16 mouse cellular contexts compared by ENCODE assay signal in the genomic region with DNA sequence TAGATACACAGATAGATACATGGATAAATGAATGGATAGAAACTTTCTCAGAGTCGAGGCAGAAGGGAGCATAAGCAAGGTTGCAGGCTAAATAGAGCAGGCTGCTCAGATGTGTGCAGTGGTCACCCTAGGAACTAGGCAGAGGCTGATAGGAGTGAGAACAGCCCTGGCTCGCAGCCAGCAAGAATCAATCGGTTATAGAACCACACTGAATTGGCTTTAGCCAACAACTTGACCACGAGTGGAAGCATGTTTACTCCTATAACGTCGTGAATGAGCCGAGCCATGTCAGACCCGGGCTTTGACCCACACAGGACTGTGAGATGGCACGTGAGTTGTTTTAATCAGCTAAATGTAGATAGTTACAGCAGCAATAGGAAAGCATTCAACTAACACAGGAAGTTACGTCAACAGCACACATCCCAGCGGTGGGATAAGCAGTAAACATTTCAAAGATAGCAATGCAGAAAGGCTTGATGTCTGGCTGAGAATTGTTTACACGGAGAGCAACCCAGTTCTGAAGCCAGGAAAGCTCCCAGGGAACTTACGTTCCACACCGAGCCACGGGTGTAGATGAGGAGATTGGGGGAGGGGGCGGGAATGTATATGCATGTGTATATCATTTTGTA. TPM values are rescaled to one million over a fixed set of nuclear protein-coding genes. Genes with fewer than 3 reads are reported as not detected.
A peak's percentile ranks its signal among the peaks of the same experiment; 100 is the strongest.
DNase-seq lines count a peak whose midpoint lies in the region; ATAC-seq and TF ChIP-seq lines count a peak whose summit lies in the region.
"Had no signal": no experiment of that assay in that cellular context is flagged by ENCODE, and none has a peak within 500 bp of the region (broad histone marks: within the 10 kb centered on the region; RNA-seq: fewer than 3 reads in every experiment).

No protein-coding gene starts in this region.

- H3K4me2 ChIP-seq in liver, embryonic 13.5 days = no peak overlapping the region
- no peak overlapping the region for H3K4me2 ChIP-seq in midbrain, postnatal 0 days (ENCODE audit: low read depth, low read length, poor library complexity, severe bottlenecking)
- H3K4me2 ChIP-seq: forebrain, embryonic 13.5 days; limb, embryonic 13.5 days had no signal

- peaks cover 7% of the 10 kb centered on the region in 2 experiments for H3K4me1 ChIP-seq in MEL (ENCODE audit: control insufficient read depth in 1 of 2, insufficient read depth in 2 of 2, low read length in 2 of 2)
- peaks cover 33% of the 10 kb centered on the region for H3K4me1 ChIP-seq in liver, embryonic 13.5 days (replicated peaks)
- no peaks in the 10 kb centered on the region for H3K4me1 ChIP-seq in midbrain, postnatal 0 days (ENCODE audit: insufficient read depth, low read length)

- TF ChIP-seq EP300 in MEL (IDR thresholded peaks at IDR 0.05; ENCODE audit: low read depth in 1 of 2, low read length in 2 of 2) = no peak

- no peak for TF ChIP-seq CTCF in MEL (IDR thresholded peaks at IDR 0.05 in 2 of 3, conservative IDR thresholded peaks at IDR 0.05 in 1 of 3; ENCODE audit: control insufficient read depth in 1 of 3, insufficient read depth in 1 of 3, low read depth in 2 of 3, low read length in 3 of 3, poor library complexity in 1 of 3, severe bottlenecking in 1 of 3)
- no peak for TF ChIP-seq CTCF in midbrain, postnatal 0 days (IDR thresholded peaks at IDR 0.05)

- no peak overlapping the region for H3K4me3 ChIP-seq in MEL (ENCODE audit: control insufficient read depth in 1 of 2, insufficient read depth in 1 of 2, low read depth in 2 of 2, low read length in 2 of 2)
- no peak overlapping the region for H3K4me3 ChIP-seq in liver, embryonic 13.5 days (replicated peaks)
- no peak overlapping the region for H3K4me3 ChIP-seq in midbrain, postnatal 0 days (ENCODE audit: low read depth, low read length)
- H3K4me3 ChIP-seq: forebrain, embryonic 13.5 days; limb, embryonic 13.5 days had no signal

- peak; percentile 21; the same call in 1 of the 2 replicates for ATAC-seq in liver, embryonic 13.5 days (ENCODE audit: low read depth)
- ATAC-seq in activated CD4-positive, CD25-positive, alpha-beta regulatory T cell, adult 4 months = no peak
- ATAC-seq in midbrain, postnatal 0 days (ENCODE audit: low FRiP score) = no peak
- ATAC-seq: forebrain, embryonic 13.5 days; hindbrain, postnatal 0 days had no signal

- TF ChIP-seq RAD21 in MEL (IDR thresholded peaks at IDR 0.05; ENCODE audit: low read depth, low read length) = no peak

- H3K9ac ChIP-seq in MEL (ENCODE audit: control insufficient read depth, low read depth, low read length, poor library complexity, severe bottlenecking) = no peak overlapping the region
- H3K9ac ChIP-seq in liver, embryonic 13.5 days = no peak overlapping the region
- H3K9ac ChIP-seq in midbrain, postnatal 0 days (replicated peaks; ENCODE audit: low read length, poor library complexity, severe bottlenecking) = no peak overlapping the region
- H3K9ac ChIP-seq: forebrain, embryonic 13.5 days; limb, embryonic 13.5 days had no signal

- TF ChIP-seq POLR2A in MEL (IDR thresholded peaks at IDR 0.05; ENCODE audit: control insufficient read depth in 1 of 2, insufficient read depth in 1 of 2, low read depth in 1 of 2, low read length in 2 of 2, poor library complexity in 1 of 2) = no peak

- peaks cover 7% of the 10 kb centered on the region; the same call in 1 of the 2 replicates for H3K79me2 ChIP-seq in MEL (ENCODE audit: control insufficient read depth, insufficient read depth, low read length, poor library complexity)

- 58% methylated on average over 16 of the region's 16 CpGs for WGBS in liver, embryonic 13.5 days (ENCODE audit: insufficient replicate concordance)
- WGBS in midbrain, postnatal 0 days = 85% methylated on average over 16 of the region's 16 CpGs

- H3K27me3 ChIP-seq in MEL (ENCODE audit: control insufficient read depth in 1 of 2, insufficient read depth in 2 of 2, low read length in 2 of 2) = no peaks in the 10 kb centered on the region
- no peaks in the 10 kb centered on the region for H3K27me3 ChIP-seq in liver, embryonic 13.5 days
- H3K27me3 ChIP-seq in midbrain, postnatal 0 days (ENCODE audit: insufficient read depth, low read length) = no peaks in the 10 kb centered on the region
- H3K27me3 ChIP-seq: CH12.LX; forebrain, embryonic 13.5 days; limb, embryonic 13.5 days had no signal

- peaks cover 14 to 56% of the 10 kb centered on the region in 2 experiments for H3K36me3 ChIP-seq in MEL (ENCODE audit: control insufficient read depth in 1 of 2, insufficient read depth in 2 of 2, low read length in 2 of 2)
- peaks cover 2% of the 10 kb centered on the region; the same call in 1 of the 2 replicates for H3K36me3 ChIP-seq in liver, embryonic 13.5 days
- H3K36me3 ChIP-seq in midbrain, postnatal 0 days (ENCODE audit: insufficient read depth, low read length) = no peaks in the 10 kb centered on the region

- no peaks in the 10 kb centered on the region for H3K9me3 ChIP-seq in MEL (replicated peaks; ENCODE audit: insufficient read depth, low read length)
- no peaks in the 10 kb centered on the region for H3K9me3 ChIP-seq in liver, embryonic 13.5 days (replicated peaks)
- no peaks in the 10 kb centered on the region for H3K9me3 ChIP-seq in midbrain, postnatal 0 days (ENCODE audit: low read length)
- H3K9me3 ChIP-seq: forebrain, embryonic 13.5 days; limb, embryonic 13.5 days had no signal

- DNase-seq in heart, adult 11 months = peak; percentile 91
- DNase-seq in heart, postnatal 4 days = no peak
- peak; percentile 29 for DNase-seq in kidney, postnatal 10 days
- DNase-seq in kidney, adult 8-10 months = no peak
- no peak for DNase-seq in MEL (ENCODE audit: low read depth, low spot score)
- DNase-seq in liver, embryonic 13.5 days = no peak
- DNase-seq in midbrain, postnatal 0 days (ENCODE audit: low spot score) = no peak
- DNase-seq: cerebellum, adult 9-11 months; embryo, embryonic 11 days; midbrain, embryonic 14.5 days; thymus, postnatal 25 days had no signal

- no peak overlapping the region for H3K27ac ChIP-seq in MEL (ENCODE audit: control insufficient read depth, low read depth, low read length)
- no peak overlapping the region for H3K27ac ChIP-seq in liver, embryonic 13.5 days
- H3K27ac ChIP-seq in midbrain, postnatal 0 days (ENCODE audit: low read depth, low read length) = no peak overlapping the region
- H3K27ac ChIP-seq: forebrain, embryonic 13.5 days; hindbrain, postnatal 0 days; limb, embryonic 13.5 days had no signal

TF ChIP-seq in MEL, 35 proteins besides CTCF, POLR2A, EP300 and RAD21:
- TF ChIP-seq NELFE (IDR thresholded peaks at IDR 0.05; ENCODE audit: low read depth, low read length) (peak; percentile 36; the same call in 1 of the 2 replicates), JUND (IDR thresholded peaks at IDR 0.05; ENCODE audit: low read depth, low read length) (0 out of 2 replicates have a peak, but pooled peaks have one; percentile 19), MEF2A (IDR thresholded peaks at IDR 0.05; ENCODE audit: extremely low read depth, insufficient replicate concordance, low read depth, low read length, poor library complexity, severe bottlenecking) (no peak)
TF ChIP-seq in MEL: peak in this region for 2.

RNA-seq across cellular contexts. Expression of a gene that starts 55.4 kb away (rescaled TPM):
- 10 to 100 TPM; 23.1 to 24.3 TPM for total RNA-seq in heart, postnatal 4 days (2021)
- total RNA-seq in MEL (2012; rRNA removed) = 36.2 and 39.4 TPM in 2 replicates
- polyA plus RNA-seq in MEL (2012; ENCODE audit: insufficient read depth in 1 of 2, insufficient read length in 2 of 2, low read depth in 1 of 2, low replicate concordance in 2 of 2, missing spikeins in 1 of 2) = 10 to 100 TPM in 1 of 2 experiments, not detected in 1; 56.0 TPM
- polyA plus RNA-seq in liver, embryonic 13.5 days (2015; fragmentation: Nextera tagmentation; extraction: Ambion mirVana) = 13.8 and 17.3 TPM in 2 replicates
- 10 to 100 TPM; 38.1 to 52.1 TPM for polyA plus RNA-seq in activated CD4-positive, CD25-positive, alpha-beta regulatory T cell, adult 4 months (2017; shearing (Covaris generic))
- total RNA-seq in midbrain, postnatal 0 days (2014; rRNA removed) = 23.9 and 24.3 TPM in 2 replicates
- 20.3 and 25.1 TPM in 2 replicates for polyA plus RNA-seq in midbrain, postnatal 0 days (2015; fragmentation: Nextera tagmentation; extraction: Ambion mirVana)

Comparison
In these comparisons a context has a peak if more than half of its experiments do, and no peak if none do; other contexts are left out.
1. DNase-seq: peak in heart, adult 11 months (single experiment) and kidney, postnatal 10 days (single experiment); none in heart, postnatal 4 days (single experiment), kidney, adult 8-10 months (0 of 2), MEL (single experiment), liver, embryonic 13.5 days (single experiment) and midbrain, postnatal 0 days (single experiment).